Mouse (Mus musculus): ENCODE measurements around the gene B4galt7.
"Not testable (repeated sequence)": the region's sequence is repeated elsewhere in the genome, so short reads cannot be mapped to it uniquely, and the experiment has no call there.

The B4galt7 gene

DNA sequence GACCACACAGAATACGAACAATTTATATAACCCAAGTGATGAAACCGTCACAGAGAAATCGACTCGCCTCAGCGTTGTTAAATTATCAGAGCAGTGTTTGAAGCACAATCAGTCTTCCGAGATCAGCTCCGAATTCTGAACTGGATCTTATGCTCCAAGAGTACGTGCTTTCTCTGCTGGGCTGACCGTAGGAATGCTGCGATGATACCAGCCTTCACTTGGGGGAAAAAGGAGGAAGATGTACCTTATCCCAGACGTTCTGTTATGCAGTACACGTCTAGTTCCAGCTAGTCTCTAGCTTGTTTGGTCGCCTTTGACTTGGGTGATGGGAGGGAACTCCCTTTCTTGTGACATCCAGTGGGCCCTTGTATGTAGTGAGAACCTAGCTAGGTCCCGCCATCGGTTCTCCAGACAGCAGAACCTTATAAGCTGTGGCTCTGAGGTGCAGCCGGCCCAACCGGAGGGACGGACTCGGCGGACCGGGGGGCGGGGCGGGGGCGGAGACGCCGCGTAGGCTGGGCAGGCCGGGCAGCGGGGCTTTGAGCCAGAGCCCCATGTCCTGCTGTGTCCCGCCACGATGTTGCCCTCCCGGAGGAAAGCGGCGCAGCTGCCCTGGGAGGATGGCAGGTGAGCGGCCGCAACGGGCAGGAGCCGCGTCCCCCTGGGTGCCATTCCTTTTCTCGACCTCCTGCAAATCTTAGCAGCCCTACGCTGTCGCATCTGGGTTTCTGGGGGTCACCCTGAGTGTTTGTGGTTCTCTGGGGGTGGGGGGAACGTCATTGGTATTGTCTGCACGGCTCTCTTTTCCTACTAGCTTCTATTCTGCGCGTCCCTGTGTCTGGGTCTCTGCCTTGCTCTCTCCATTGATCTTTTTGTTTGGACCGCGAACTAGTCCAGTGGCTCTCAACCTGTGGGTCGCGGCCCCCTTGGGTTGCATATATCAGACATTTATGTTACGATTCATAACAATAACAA, at the start of gene B4galt7:
Gene B4galt7 (plus strand): TSS at position 331 of the 975 bp plus-strand sequence.
- peak; percentile 59 for DNase-seq (ENCODE audit: low read depth, low spot score)

DNA sequence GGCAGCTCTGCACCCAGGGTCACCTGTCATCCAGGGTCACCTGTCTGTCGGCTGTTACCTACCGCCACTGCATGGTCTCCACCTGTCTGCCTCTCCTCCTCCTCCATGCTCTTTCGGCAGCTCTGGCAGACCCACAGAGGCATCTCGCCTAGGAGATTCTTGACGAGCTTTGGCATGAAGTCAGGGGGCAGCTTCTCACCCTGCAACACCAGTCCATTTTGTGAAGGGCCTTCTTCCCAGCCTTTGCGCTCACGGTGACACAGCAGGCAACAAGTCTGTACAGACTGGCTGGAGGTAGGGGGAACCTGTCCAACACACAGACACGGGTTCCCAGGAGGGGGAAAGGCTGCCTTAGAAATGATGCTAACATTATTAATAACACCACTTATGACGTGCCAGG, 43.8 kb upstream of the B4galt7 start:
- DNase-seq (ENCODE audit: low read depth, low spot score): no peak

DNA sequence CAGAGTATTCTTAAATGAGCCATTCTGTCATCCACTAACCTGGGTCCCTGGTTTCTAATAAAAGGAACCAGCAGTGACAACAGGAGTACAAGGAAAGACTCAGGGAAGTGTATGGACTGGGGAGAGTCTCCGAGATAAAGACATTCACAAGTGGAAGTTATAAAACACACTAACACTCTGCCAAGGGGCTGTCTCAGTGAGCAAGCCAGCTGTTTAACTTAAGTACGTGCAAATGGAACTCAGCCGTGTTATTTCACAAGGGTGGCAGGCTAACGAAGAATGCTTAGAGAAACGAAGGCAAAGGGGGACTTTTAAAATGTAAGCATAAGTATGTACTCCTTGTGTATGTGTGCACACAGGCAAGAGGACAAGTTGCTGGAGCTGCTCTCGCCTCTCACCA, 42.2 kb upstream of the B4galt7 start:
- no peak for DNase-seq (ENCODE audit: low read depth, low spot score)

DNA sequence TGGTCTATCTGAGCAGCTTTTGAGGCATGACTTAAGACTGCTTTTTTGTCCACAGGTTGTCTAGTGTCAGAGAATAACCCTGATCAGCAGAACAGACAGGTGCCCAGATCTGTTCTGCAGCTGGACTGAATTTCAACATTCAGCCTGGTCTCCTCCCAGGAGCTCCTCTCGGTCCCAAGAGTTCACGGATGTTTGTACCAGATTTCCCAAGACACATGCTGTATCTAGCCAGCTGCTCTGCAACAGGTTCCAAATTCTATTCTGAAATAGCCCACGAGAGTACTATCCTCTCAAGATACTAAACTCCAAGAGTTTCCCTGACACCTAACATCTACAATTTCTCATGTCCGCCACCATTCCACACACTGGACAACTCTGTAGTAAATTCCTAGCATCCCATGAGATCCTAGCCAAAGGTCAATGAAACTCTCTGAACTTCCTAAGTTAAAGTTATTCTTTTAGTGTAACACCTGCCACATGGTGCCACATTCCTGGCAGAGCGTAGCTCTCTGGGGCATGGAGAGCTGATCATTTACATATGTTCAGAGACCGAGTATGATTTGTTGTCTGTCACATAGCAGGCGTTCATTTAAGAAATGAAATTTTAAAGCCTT, 36.3 kb upstream of the B4galt7 start:
- no peak for DNase-seq (ENCODE audit: low read depth, low spot score)

DNA sequence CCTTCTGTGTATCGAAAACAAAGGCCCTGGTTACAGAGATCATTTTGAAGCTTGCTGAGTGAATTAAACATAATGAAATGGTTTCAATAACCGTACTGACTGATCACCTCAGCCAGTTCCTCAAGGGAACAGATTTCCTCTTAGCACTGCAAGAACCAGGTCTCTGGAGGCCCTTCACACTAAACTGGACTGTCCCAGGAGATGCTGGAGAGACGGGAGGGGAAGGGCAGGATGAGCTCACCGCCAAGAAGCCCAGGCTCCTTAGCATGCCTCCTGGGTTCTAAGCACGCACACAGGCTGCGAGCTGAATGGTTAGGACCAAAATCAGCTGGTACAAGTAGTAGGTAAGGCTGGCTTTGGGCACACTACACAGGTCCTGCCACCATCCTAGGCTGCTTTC, 32.7 kb upstream of the B4galt7 start:
- DNase-seq (ENCODE audit: low read depth, low spot score): no peak

DNA sequence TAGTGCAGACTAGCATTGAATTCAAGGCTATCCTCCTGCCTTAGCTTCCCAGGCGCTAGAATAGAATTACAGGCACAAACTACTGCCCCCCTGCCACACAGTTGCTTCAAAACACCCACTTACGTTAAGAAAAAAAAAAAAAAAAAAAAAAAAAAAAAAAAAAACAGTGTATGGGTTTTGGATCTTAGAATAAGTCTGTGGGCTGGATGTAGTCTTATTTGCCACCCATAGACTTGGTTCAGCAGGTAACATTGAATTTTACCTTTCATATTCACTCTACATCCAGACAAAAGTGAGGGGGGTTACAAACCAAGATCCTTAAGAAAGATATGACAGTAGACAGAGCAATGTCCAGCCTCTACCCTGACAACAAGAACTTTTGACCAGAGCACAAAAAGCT, 31.7 kb upstream of the B4galt7 start:
- DNase-seq (ENCODE audit: low read depth, low spot score): no peak

DNA sequence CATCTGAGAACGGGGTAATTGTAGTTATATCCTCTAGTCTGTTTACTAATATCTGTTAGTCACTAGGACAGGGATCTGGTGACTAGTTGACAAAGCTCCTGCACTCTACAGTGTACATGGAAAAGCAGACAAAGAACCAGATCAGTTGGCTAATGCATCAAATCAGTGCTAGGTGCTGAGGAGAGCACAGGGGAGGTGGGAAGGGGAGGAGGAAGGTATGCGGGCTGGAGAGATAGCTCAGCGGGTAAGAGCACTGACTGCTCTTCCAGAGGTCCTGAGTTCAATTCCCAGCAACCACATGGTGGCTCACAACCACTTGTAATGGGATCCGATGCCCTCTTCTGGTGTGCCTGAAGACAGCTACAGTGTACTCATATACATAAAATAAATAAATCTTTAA, 31.2 kb upstream of the B4galt7 start:
- not testable (repeated sequence) for DNase-seq (ENCODE audit: low read depth, low spot score)

DNA sequence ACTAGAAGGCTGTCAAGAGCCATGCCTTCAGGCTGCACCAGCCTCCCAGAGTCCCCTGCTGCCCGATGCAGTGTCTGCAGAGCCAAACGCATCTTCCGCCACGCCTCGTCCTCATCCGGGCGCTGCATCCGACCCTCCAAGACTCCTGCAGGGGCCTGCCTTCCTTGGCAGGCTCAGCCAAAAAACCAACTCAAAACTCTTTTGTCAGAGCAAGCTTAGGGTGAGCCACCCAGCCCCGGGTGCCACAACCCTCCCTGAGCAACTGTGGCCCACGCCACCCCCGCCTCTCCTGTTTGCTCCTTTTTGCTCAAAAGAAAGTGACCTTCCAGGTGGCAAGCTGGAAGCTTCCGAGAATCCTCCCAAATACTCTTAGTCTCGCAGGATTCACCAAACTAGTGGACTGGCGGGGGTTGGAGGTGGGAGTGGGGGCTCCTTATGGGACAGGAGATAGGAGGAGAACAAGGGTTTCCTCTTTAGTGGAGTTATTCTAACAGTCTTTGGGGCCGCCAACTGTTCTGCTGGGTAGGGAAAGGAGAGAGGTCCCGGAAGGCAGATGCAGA, 29.9 kb upstream of the B4galt7 start:
- DNase-seq (ENCODE audit: low read depth, low spot score): no peak

DNA sequence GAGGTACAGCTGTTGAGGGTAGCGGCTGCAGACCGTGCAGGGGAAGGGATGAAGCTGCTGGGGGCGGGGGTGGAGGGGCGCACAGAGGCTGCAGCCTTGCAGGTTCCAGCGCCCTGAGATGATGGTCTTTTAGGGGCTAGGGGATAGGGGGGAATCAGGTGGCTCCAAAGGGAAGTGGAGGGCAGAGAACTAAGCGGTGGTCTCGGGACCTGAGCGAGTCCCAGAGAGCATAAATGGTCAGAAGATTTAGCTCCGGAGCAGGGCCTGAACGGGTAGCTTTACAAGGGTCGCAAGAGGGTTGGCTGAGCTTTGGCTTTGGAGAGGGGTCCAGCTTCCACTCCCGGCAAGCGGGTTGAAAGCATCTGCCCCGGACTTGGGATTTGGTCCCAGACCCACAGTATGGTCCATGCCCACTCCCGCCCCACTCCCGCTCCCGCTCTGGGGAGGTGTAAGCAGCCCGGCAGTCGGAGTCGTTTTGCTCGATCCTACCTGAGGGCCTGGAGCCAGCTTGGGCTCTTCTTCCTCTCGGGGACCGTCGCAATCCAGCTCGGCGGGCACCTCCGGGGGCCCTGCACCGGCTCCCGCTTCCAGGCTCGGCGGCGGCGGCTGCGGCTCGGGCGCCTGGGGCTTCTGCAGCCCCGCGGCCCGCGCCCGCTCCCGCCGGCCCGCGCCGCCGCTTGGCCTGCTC, 29.3 kb upstream of the B4galt7 start:
- no peak for DNase-seq (ENCODE audit: low read depth, low spot score)

DNA sequence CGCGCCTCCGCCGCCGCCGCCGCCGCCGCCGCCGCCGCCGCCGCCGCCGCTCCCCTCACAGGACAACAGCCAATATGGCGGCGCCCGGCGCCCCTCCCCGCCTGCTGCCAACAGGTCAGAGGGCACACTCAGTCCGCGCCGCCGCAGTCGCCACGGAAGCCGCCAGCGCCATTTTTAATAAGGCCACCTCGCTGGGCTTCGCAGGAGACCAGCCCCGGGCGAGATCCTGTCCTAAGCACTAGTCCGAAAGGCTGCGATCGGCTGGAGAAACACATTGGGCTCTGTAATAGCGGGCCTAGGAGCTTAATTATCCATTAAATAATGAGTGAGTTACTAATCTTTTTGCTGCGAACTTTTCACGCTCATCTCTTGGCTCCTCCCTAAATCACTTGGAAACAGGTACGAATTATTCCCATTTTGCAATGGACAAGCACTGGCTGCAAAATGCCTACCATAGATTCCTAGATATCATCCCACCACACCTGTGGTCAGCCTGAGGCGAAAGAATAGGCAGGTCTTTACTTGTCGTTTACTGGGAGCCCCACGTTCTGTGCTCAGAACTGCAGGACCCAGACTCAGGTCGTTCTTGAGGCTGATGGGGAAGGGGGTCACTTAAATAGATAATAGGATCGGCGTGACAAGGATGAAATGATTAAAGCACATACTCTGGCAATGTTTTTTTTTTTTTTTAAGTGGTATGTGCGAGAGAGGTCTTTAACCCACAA, 28.5 kb upstream of the B4galt7 start, which contains the start of gene Fam193b:
Gene Fam193b (minus strand): TSS at position 94 of the 725 bp plus-strand sequence.
- DNase-seq (ENCODE audit: low read depth, low spot score): peak; percentile 79

DNA sequence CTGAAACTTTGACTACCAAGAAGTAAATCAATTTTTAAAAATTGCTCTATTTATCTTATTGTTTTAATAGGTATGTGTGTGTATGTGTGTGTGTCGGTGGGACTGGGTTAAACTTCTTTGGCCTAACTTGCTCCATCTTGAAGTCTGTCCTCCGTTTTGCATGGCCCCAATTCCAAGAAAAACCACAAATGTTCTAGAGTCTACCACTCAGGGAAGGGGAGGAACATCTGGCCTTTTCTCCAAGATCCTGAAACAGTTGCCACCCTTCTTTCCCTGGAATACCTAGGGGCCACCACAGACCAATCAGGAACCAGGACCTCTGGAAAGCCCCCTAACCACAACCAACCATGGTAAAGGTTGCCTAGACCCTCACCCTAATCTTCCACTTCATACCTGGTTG, 27.7 kb upstream of the B4galt7 start:
- DNase-seq (ENCODE audit: low read depth, low spot score): no peak

DNA sequence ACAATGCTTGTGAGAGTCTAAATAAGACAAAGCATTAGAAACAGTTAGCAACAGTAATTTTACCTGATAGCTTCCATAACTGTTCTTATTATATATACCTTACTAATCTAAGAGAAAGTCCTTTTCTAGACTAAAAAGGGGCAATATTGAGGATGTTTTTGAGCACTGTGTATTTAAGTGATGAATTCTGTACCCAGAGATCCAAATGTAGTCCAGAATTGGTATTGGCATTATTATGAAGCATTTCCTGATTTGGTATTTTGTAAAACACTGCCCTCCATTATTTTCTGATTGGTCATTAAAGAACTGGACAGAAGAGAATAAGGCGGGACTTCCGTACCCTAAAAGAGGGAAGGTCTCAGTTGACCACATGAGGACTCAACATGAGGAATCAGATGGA, 26.3 kb upstream of the B4galt7 start, which contains the start of gene Tmed9:
Gene Tmed9 (plus strand): TSS at position 301 of the 400 bp plus-strand sequence.
- no peak for DNase-seq (ENCODE audit: low read depth, low spot score)

DNA sequence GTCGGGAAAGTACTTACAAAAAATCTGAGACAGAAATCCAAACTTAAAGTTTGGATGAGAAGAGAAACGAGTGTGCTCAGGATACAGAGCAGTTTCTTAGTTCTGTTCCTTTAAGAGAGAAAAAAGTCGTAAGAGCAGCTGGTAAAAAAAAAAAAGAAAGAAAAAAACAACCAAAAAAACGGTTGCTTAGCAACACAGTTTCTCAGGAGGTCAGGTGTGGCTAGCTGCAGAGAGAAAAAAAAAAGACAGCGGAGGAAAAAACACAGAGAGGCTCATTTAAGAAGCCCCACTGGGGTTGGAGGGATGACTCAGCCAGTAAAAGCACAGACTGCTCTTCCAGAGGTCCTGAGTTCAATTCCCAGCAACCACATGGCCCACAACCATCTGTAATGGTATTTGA, 25.4 kb upstream of the B4galt7 start:
- no peak for DNase-seq (ENCODE audit: low read depth, low spot score)

DNA sequence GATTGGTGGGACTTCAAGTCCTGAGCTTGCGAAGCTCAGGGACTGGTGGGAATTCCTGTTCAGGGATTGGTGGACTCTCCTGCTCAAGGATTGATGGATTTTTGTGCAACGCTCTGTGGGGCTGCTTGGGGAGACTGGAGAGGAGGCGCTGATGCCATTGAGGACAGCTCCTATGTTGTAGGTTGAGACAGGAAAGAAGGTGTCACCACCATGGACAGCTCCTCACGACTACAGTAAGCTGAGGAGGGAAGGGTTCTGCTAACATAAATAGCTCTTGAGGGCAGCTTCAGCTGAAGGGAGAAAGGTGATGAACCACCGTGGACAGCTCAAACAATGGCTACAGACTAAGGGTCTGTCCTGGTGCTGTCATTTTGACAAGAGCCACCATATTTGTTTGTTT, 23.8 kb upstream of the B4galt7 start:
- DNase-seq (ENCODE audit: low read depth, low spot score): no peak

DNA sequence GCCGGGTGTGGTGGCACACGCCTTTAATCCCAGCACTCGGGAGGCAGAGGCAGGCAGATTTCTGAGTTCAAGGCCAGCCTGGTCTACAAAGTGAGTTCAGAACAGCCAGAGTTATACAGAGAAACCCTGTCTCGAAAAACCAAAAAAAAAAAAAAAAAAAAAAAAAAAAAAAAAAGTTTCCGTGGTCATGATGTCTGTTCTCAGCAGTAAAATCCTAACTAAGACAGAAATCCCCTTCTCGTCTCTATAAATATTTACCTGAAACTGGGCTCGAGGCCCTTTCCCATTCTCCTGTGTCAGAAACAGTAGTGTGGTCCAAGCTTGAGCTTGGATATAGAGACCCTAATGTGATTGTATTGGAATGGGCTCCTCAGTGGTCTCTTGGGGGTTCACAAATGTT, 22.8 kb upstream of the B4galt7 start:
- DNase-seq (ENCODE audit: low read depth, low spot score): not testable (repeated sequence)

DNA sequence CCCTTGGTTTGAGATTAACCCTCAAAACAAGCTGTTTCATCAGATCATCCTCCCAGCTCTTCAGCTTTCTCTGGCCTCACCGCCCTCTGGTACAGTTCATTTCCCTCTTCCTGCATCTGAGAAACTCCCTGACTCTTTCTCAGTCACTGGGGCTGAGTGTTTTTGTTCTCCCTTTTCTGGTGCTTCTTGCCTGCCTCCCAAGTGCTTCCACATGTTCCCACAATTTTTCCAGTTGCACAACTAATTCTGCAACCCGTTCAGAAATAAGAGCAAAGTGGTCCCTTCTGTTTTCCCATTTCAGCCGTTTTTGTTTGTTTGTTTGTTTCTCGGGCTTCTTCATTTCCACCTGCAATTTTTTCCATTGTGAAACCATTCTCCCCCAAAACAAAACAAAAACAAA, 21.6 kb upstream of the B4galt7 start:
- DNase-seq (ENCODE audit: low read depth, low spot score): no peak

DNA sequence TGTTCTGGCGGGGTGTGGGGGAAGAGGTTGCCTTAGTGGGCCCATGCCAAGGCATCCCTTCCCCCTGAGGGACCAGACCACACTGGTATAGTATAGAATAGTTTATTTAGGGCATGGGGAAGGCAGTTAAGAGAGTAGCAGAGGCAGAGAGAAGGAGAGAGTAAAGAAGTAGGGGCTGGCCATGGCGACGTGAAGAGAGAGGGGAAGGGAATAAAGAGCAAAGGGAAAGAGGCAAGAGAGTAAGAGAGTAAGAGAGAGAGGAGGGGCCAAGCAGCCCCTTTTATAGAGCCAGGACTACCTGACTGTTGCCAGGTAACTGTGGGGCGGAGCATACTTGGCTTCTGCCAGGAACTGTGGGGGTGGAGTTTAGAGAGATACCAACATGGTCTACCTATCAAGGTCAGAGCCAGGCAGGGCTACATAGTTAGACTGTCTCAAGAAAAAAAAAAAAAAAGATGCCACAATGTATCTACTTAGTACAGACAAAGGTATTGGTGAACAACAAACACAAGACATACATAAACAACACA, 7.7 kb upstream of the B4galt7 start:
- DNase-seq (ENCODE audit: low read depth, low spot score): no peak

DNA sequence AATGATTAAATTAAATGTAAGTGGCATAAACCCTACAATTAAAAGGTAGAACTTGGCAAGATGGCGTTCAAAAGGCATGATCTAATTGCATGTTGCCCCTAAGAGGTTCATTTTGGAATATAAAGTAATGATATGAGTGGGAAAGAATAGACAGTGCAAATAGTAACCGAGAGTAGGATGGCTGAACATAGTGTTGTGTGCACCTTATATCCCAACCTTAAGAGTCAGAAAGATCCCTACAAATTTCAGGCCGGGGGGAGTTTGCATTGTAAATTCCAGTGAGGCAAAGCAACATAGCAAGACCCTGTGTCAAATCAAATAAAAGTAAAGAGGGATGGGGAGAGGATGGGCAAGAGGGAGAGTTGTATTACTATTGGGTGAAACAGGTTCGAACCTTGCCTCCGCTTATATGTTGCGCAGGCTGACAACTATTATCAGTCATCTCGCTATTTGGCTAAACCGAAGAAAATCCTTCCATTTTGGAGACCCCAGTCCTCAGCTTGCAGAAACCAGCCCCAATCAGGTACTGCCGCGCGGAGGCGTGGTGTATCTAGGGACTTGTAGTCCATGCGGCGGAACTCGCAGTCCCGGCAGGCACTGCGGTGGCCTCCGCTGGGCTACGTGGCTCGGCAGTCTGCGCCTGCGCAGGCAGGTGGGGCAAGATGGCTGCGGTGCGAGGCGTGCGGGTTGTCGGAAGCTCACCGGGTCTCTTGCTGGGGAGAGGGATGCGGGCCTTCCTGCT, 7.0 kb upstream of the B4galt7 start:
- peak; percentile 83 for DNase-seq (ENCODE audit: low read depth, low spot score)

DNA sequence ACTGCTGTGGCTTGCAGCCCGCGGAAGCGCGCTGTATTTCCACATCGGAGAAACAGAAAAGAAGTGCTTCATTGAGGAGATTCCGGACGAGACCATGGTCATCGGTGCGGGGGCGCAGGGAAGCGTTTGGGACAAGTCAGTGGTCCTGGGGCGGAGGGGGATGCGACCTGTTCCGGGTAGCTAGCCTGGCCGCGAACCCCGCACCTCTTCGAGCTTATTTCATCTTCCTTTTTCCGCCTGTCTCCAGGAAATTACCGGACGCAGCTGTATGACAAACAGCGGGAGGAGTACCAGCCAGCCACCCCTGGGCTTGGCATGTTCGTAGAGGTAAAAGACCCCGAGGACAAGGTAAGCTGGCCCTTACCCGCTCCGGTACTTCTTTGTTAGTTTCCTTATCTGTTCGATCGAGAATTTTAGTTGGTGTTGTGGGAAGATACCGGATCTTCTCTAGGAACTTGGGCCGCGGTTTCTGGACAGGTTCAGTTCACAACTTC, 6.4 kb upstream of the B4galt7 start:
- DNase-seq (ENCODE audit: low read depth, low spot score): no peak

DNA sequence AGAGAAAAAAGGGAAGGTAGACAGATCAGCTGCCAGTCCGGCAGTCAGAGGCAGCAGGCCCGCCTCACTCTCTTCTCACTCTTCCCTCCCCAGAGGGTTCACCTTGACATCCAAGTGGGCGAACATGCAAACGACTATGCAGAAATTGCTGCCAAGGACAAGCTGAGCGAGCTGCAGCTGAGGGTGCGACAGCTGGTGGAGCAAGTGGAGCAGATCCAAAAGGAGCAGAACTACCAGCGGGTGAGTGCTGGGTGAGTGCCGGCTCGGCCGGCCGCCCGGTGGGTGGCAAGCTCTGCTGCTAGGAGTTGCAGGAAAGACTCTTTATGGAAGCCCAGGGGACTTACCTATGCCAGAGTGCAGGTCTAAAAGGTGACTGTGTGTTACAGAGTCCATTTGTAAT, 4.3 kb upstream of the B4galt7 start:
- DNase-seq (ENCODE audit: low read depth, low spot score): no peak
